Mouse (Mus musculus) adrenal gland (tissue): ENCODE measurements around the gene Adcy4.
"Not testable (repeated sequence)": the region's sequence is repeated elsewhere in the genome, so short reads cannot be mapped to it uniquely, and the experiment has no call there.

Experiments used
- intact Hi-C: fragments of 180-260 bp; cut with DNase I; formaldehyde crosslinking; loops from one replicate; pipeline ENCODE4 v1.15.1; 2025

The Adcy4 gene

GRCm38 (mm10) chr14:55760156-55760555, 23.7 kb downstream of the Adcy4 start:
- intact Hi-C loops = not testable (repeated sequence)

- intact Hi-C loops = loop anchor here (5.0 kb wide), 1 partner anchor 131 kb away; no protein-coding TSS in a partner anchor
Measured at GRCm38 (mm10) chr14:55758363-55758784, 25.5 kb downstream of the Adcy4 start, which contains the start of gene Cideb. Gene Cideb, minus strand, starts transcription at chr14:55758458.

- intact Hi-C loops = loop anchor here (5.0 kb wide), 1 partner anchor 130 kb away; no protein-coding TSS in a partner anchor
Measured at GRCm38 (mm10) chr14:55757566-55757965, 26.3 kb downstream of the Adcy4 start.

- intact Hi-C loops = no loop called here
Measured at GRCm38 (mm10) chr14:55747051-55747847, 36.6 kb downstream of the Adcy4 start.

- intact Hi-C loops = loop anchor here (2.0 kb wide), 1 partner anchor 111 kb away; the partner anchor contains the start of gene Ipo4
Measured at GRCm38 (mm10) chr14:55745861-55746237, 38.0 kb downstream of the Adcy4 start.

GRCm38 (mm10) chr14:55745180-55745860, 38.6 kb downstream of the Adcy4 start, which contains the start of the genes Dhrs1 and Nop9:
Gene Dhrs1, minus strand, starts transcription at chr14:55745690.
Gene Nop9, plus strand, starts transcription at chr14:55745693.
- intact Hi-C loops = loop anchor here (2.0 kb wide), 1 partner anchor 111 kb away; the partner anchor contains the start of gene Ipo4

- intact Hi-C loops = loop anchor here (2.0 kb wide), 2 partner anchors 59 to 109 kb away; partner anchors contain the start of gene Ipo4
Measured at GRCm38 (mm10) chr14:55743711-55744110, 40.2 kb downstream of the Adcy4 start.

- intact Hi-C loops = no loop called here
Measured at GRCm38 (mm10) chr14:55737086-55737687, 46.7 kb downstream of the Adcy4 start.

- intact Hi-C loops = no loop called here
Measured at GRCm38 (mm10) chr14:55735758-55736157, 48.1 kb downstream of the Adcy4 start.

- intact Hi-C loops = no loop called here
Measured at GRCm38 (mm10) chr14:55735334-55735733, 48.6 kb downstream of the Adcy4 start.

GRCm38 (mm10) chr14:55734869-55735268, 49.0 kb downstream of the Adcy4 start:
- intact Hi-C loops = no loop called here

- intact Hi-C loops = no loop called here
Measured at GRCm38 (mm10) chr14:55733889-55734288, 50.0 kb downstream of the Adcy4 start.

- intact Hi-C loops = no loop called here
Measured at GRCm38 (mm10) chr14:55730531-55731032, 53.3 kb downstream of the Adcy4 start.

- intact Hi-C loops = no loop called here
Measured at GRCm38 (mm10) chr14:55730116-55730515, 53.8 kb downstream of the Adcy4 start.

GRCm38 (mm10) chr14:55727889-55728685, 55.8 kb downstream of the Adcy4 start:
- intact Hi-C loops = no loop called here

GRCm38 (mm10) chr14:55726261-55726660, 57.6 kb downstream of the Adcy4 start:
- intact Hi-C loops = no loop called here

- intact Hi-C loops = no loop called here
Measured at GRCm38 (mm10) chr14:55724411-55724871, 59.5 kb downstream of the Adcy4 start.

GRCm38 (mm10) chr14:55723433-55723832, 60.5 kb downstream of the Adcy4 start:
- intact Hi-C loops = no loop called here

GRCm38 (mm10) chr14:55722438-55722945, 61.4 kb downstream of the Adcy4 start:
- intact Hi-C loops = no loop called here
